Mouse (Mus musculus): Measurements from ENCODE around the gene Ppl. TPM values are rescaled to one million over a fixed set of nuclear protein-coding genes. Genes with fewer than 3 reads are reported as not detected.

Gene Ppl
- total RNA-seq, 2 experiments from 2014 or later = 2.8 to 4.5 TPM

- H3K4me3 ChIP-seq = no peak overlapping the region
- peak; percentile 93 for TF ChIP-seq CTCF (conservative IDR thresholded peaks at IDR 0.05)
- H3K27ac ChIP-seq = no peak overlapping the region
- DNase-seq (ENCODE audit: low spot score in 2 of 2) = peak; percentile 76 to 79
Observed at GRCm38 (mm10) chr16:5145570-5145969, 13.3 kb upstream of the Ppl start.

DNA sequence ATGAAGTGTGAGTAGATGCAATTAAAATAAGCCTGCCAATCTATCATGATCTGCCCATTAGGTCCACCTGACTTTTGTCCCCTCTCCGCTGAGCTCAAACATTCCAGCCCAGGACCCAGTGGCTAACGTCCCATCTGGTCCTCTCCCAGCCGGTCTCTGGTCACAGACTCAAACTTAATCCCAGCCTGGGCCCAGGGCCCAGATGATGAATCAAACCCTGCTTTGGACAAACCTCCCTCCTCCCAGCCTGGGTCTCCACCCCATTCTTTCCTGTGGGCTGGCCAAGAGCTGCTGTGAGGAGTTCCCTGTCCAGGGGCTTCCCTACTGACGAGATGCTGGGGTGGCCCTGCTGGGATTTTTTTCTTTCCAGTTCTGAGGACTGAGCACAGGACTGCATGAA, 7.5 kb upstream of the Ppl start:
- DNase-seq (ENCODE audit: low spot score in 2 of 2) = no peak
- TF ChIP-seq CTCF (conservative IDR thresholded peaks at IDR 0.05) = no peak

GRCm38 (mm10) chr16:5137006-5137540, 4.9 kb upstream of the Ppl start:
- no peak for TF ChIP-seq CTCF (conservative IDR thresholded peaks at IDR 0.05)
- Histone ChIP-seq H3K27ac (no peak overlapping the region), H3K4me3 (no peak overlapping the region)
- DNase-seq (ENCODE audit: low spot score in 2 of 2) = no peak

More for the DNA sequence above, 7.5 kb upstream of the Ppl start:
- H3K27ac ChIP-seq = no peak overlapping the region
- no peak overlapping the region for H3K4me3 ChIP-seq

- no peak for DNase-seq (ENCODE audit: low spot score in 2 of 2)
- peak overlapping the region; percentile 67; the same call in 1 of the 2 replicates for H3K27ac ChIP-seq
- no peak overlapping the region for H3K4me3 ChIP-seq
- no peak for TF ChIP-seq CTCF (conservative IDR thresholded peaks at IDR 0.05)
Observed at GRCm38 (mm10) chr16:5136505-5136904, 4.3 kb upstream of the Ppl start.

GRCm38 (mm10) chr16:5135551-5136261, 3.5 kb upstream of the Ppl start:
- TF ChIP-seq CTCF (conservative IDR thresholded peaks at IDR 0.05) = no peak
- Histone ChIP-seq H3K27ac (peak overlapping the region; percentile 67), H3K4me3 (no peak overlapping the region)
- no peak for DNase-seq (ENCODE audit: low spot score in 2 of 2)

DNA sequence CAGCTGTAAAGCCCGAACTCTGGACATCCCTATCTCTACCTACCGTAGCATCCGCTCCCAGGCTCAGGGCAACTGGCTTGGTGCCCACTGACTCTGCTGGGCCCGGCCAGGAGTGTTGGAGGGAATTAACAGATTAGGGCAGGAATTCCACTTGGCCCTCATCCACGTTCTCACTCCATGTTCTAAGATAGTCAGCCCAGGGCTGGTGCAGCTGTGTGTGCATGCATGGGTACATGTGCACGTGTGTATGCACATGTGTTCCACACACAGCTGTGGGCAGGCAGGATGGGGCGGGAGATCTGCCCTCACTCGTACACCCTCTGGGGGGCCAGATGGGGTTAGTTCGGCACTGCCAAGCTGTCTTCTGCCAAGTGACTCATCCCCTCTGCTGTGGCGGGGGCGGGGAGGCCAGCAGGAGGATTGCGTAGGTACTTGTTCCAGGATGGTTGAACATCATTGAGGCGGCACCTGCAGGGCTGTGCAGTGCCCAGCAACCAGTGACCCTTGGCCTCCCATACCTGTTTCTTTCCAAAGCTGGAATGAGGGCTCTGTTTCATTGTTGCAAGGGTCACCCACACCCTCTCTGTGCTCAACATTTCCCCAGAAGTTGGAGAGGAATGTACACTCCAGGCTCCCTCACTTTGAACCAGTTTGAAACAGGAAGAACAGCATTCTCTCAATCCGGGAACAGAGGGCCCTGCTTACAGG, 2.6 kb upstream of the Ppl start:
- no peak for TF ChIP-seq CTCF (conservative IDR thresholded peaks at IDR 0.05)
- Histone ChIP-seq H3K4me3 (no peak overlapping the region), H3K27ac (peak overlapping the region; percentile 67)
- peak; percentile 55 to 77 for DNase-seq (ENCODE audit: low spot score in 2 of 2)

- no peak for DNase-seq (ENCODE audit: low spot score in 2 of 2)
- TF ChIP-seq CTCF (conservative IDR thresholded peaks at IDR 0.05) = no peak
- no peak overlapping the region; the same call in 1 of the 2 replicates for H3K27ac ChIP-seq
- peak overlapping the region; percentile 57 for H3K4me3 ChIP-seq
Observed at GRCm38 (mm10) chr16:5131251-5131922, 834 bp downstream of the Ppl start.

GRCm38 (mm10) chr16:5130766-5131165, 1.5 kb downstream of the Ppl start:
- no peak for DNase-seq (ENCODE audit: low spot score in 2 of 2)
- Histone ChIP-seq H3K27ac (no peak overlapping the region), H3K4me3 (no peak overlapping the region)
- no peak for TF ChIP-seq CTCF (conservative IDR thresholded peaks at IDR 0.05)

- TF ChIP-seq CTCF (conservative IDR thresholded peaks at IDR 0.05) = no peak
- Histone ChIP-seq H3K27ac (no peak overlapping the region), H3K4me3 (no peak overlapping the region)
- DNase-seq (ENCODE audit: low spot score in 2 of 2) = no peak
Observed at GRCm38 (mm10) chr16:5130196-5130595, 2.0 kb downstream of the Ppl start.

GRCm38 (mm10) chr16:5123476-5123875, 8.7 kb downstream of the Ppl start:
- Histone ChIP-seq H3K27ac (no peak overlapping the region), H3K4me3 (no peak overlapping the region)
- no peak for TF ChIP-seq CTCF (conservative IDR thresholded peaks at IDR 0.05)
- DNase-seq (ENCODE audit: low spot score in 2 of 2) = no peak

DNA sequence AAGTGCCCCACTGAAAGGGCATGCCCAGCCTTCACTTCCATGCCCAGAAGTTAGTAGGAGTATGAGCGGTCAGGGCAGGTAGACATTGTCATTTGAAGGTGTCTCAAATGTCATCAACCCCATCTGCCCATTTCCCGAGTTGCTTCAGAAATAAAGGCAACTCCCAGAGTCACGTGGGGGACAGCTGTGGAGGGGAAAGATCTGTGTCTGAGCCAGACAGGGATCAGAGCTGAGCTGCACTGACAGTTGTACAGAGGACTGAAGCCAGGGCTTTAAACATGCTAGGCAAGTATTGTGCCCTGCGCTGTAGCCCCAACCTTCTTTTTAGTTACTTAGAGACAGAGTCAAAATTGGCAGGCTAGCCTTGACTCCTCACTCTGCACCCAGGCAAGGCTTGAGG, 12.4 kb downstream of the Ppl start:
- no peak for DNase-seq (ENCODE audit: low spot score in 2 of 2)
- no peak overlapping the region for H3K4me3 ChIP-seq
- no peak overlapping the region for H3K27ac ChIP-seq
- TF ChIP-seq CTCF (conservative IDR thresholded peaks at IDR 0.05) = no peak

GRCm38 (mm10) chr16:5119385-5119784, 12.8 kb downstream of the Ppl start:
- DNase-seq (ENCODE audit: low spot score in 2 of 2) = no peak
- no peak overlapping the region for H3K4me3 ChIP-seq
- TF ChIP-seq CTCF (conservative IDR thresholded peaks at IDR 0.05) = no peak
- no peak overlapping the region for H3K27ac ChIP-seq

DNA sequence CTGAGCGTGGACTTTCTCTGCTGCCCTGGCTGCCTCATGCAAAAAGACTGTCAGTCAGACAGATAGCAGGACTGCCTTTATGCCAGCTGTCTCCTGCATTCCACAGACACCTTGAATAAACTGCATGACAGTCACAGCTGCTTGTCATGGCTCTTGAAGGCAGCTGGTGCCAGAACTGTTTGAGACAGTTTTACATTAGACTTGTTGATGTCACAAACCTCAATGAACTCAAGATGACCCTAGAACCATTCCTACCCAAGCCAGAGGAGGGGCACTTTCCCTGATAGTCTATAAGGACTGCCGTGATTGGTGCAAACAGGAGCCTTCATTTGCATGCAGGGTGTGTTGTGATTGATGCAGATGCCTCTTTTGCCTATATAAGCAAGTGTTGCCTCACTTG, 18.6 kb downstream of the Ppl start:
- no peak for TF ChIP-seq CTCF (conservative IDR thresholded peaks at IDR 0.05)
- no peak for DNase-seq (ENCODE audit: low spot score in 2 of 2)
- Histone ChIP-seq H3K4me3 (no peak overlapping the region), H3K27ac (no peak overlapping the region)
